Mouse (Mus musculus): ENCODE data around the gene Asic1.
A peak's percentile ranks its signal among the peaks of the same experiment; 100 is the strongest.
"Not testable (repeated sequence)": the region's sequence is repeated elsewhere in the genome, so short reads cannot be mapped to it uniquely, and the experiment has no call there.

Asic1 gene

DNA sequence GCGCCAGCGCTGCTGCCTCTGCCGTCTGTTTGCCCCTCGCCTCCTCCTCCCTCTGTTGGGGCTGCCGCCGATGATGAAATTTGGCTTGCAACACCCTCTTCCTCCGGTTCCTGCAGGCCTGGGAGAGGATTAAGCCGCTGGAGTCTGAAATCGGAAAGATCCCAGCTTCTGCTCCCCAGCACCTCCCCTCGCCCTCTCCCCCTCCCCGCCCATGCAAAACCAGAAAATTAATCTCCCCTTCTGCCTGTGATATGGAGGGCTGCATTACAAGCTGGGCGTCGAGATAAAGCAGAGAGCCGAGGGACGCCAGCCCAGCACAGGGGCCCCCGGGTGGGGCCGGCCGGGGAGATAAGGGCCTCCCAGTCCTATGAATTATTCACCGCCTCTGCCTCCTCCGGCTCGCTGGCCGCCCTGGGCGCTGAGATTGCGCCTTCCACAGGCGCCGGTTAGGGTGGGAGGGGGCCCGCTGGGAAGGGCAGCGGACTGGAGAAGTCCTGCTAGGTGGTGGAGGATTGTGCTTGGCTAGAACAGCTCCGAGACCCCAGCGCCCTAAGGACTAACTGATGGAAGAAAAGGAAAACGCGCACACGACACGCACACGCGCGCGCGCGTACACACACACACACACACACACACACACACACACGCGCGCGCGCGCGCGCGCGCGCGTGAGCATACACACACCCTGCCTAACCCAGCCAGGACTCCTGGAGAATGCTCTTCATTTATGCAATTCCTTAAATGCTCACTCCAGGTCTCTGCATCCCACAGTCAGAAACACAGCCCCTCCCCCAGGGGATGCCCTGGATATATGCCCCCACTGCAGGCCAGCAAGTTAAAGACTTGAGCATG, 5.3 kb upstream of the Asic1 start:
- DNase-seq: peak; percentile 17

DNA sequence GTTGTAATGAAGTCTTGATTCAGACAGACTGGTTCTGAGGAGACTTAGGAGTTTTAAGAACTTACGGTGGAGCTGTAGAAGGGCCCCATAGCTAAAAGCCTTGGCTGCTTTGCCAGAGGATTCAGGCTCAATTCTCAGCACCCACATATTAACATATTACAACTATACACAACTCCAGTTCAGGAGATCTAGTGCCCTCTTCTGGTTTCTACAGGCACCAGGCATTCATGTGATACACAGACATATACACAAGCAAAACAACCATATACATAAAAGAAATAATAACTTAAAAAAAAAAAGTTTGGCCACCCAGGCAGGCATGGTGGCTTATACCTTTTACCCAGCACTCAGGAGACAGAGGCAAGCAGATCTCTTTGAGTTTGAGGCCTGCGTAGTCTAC, 2.6 kb upstream of the Asic1 start:
- no peak for DNase-seq

DNA sequence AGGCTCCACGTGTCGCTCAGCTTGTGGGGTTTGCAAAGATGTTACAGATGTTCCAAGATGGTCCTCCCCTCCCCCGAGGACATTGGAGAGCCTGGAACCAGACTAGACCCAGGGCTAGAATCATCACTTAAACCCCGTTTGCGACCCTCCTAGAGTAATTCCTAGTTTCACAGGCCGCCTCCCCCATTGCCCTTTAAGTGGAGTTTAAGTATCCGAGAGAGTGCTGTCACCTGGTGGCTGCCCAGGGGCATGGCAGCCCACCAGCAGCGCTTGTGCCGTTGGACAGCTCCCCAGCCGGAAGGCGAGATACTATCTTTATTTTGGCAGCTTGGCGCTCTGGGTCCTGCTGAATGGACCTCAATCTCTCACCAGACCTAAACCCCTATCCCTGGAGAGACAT, 1.3 kb upstream of the Asic1 start:
- peak; percentile 58 for DNase-seq

DNA sequence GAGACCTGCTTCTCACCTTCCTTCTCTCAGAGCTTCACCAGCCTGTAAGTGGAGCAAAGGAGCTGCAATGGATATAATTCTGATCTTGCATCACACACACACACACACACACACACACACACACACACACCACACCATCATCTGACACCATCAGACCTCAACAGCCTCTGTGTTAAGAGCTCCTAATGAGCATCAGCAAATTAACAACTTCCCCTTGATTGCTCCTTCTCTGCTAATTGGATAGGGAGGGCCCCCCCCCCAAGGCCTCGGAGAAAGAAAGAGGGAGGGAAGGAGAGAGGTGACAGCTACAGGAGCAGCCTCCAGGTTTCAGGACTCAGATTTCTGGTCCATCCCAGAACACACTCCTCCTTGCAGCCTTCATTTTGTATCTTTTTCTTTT, 776 bp upstream of the Asic1 start:
- DNase-seq: no peak

DNA sequence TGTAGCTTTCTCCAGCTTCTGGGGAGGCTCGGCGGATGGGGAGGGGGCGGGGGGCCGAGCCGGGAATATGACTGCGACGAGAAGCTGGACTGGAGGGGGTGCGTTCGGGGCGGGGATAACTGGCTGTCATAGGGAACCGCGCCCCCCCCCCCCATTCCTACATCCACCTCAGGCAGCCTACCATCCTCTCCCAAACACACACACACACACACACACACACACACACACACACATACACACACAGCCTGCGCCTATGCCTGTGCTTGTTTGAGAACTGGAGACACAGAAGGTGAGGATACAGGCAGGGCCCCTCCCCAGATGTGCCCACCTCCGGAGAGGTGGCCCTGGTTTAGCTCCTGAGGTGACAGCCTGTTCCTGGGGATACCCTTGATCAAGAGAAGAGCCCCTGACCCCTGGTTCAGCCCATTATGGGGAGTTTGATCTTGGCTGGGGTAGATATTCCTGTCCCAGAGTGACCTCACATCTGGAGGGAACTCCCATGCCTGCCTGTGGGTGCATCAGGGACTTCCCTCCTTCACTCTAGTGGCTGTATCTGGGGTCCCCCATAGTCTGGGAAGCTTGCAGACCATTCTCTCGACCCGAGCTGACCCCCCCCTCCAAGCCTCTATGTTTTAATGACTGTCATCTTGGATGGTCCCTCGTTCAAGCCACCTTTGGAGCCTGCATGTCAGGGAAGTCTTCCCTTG, 949 bp downstream of the Asic1 start:
- no peak for DNase-seq

DNA sequence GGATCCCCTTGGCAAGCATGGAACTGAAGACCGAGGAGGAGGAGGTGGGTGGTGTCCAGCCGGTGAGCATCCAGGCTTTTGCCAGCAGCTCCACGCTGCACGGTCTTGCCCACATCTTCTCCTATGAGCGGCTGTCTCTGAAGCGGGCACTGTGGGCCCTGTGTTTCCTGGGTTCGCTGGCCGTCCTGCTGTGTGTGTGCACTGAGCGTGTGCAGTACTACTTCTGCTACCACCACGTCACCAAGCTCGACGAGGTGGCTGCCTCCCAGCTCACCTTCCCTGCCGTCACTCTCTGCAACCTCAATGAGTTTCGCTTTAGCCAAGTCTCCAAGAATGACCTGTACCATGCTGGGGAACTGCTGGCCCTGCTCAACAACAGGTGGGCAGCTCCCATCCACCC, 1.6 kb downstream of the Asic1 start:
- no peak for DNase-seq

DNA sequence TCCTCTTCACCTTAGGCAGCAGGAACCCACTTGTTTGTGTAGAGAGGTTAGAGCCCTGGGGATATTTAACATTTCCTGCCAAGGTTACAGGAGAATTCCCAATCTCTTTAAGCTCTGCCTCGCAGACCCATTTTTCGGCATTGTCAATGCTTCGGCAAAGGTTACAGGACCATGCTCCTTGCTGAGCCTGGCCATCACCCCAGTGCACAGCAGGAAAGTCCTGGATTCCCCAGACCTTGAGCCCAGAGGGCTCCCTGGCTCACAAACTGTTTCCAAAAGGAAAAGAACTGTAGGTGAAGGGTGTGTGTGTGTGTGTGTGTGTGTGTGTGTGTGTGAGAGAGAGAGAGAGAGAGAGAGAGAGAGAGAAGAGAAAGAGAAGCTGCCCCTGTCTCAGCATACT, 4.7 kb downstream of the Asic1 start:
- no peak for DNase-seq

DNA sequence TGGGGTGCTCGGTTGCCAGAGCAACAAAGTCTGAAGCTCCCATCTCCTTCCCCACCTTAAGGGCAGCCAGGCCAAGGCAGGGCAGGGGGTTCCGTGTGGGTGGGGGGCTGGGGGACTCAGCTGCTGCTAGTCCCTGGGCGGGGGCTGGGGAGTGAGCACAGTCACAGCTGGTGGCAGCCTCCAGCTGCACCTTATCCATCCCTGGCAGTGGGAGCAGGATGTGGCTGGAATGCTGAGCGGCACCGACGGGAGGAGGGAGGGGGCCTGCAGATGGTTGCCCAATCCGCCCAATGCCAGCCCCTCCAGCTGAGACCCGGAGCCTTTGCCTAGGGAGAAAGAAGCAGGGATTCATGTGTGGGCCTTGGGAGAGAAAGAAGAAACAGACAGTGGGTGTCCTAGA, 6.9 kb downstream of the Asic1 start:
- DNase-seq: no peak

DNA sequence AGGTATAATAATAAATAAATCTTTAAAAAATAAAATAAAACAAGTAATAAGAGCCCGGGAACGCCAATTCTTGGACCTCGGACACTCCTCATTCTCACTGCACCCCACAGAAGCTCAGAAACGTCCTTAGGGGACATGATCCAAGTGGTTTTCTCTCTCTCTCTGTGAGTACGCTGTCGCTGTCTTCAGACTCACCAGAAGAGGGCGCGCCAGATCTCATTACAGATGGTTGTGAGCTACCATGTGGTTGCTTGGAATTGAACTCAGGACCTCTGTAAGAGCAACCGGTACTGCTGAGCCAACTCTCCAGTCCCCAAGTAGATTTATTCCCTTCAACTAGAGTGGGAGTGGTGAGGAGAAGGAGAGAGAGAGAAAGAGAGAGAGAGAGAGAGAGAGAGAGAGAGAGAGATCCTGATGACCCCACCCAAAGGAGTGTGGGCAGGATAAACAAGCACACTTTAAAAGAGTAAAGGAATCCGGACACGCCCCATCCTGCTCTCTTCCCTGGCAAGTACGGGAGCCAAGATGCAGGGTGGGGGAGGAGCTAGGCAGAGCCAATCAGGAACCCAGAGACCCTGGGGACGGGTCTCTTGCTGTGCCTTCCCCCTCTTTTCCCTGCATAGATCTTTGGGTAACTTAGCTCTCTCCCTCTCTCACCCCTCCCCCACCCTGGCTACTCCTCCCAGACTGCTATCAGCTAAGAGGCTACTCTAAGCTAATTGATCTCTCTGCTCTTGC, 8.1 kb downstream of the Asic1 start:
- no peak for DNase-seq

DNA sequence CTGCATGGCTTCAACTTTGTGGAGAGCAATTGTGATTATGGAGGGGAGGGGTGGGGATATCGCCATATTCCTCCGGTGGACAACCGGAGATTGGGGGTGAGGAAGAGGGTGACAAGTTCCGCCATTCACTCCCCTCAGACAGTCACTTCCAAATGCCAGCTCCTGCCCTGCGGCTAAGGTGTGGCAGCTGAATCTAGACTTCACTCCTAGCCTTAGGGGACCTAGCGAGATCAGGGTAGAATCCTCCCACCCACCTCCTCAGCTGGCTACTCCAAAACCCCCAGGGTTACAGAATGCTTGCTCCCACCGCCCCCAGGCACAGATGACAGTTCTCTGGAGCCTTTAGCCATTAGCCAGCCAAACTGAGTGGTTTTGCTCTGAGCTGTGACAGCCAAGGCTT, 8.8 kb downstream of the Asic1 start:
- no peak for DNase-seq

DNA sequence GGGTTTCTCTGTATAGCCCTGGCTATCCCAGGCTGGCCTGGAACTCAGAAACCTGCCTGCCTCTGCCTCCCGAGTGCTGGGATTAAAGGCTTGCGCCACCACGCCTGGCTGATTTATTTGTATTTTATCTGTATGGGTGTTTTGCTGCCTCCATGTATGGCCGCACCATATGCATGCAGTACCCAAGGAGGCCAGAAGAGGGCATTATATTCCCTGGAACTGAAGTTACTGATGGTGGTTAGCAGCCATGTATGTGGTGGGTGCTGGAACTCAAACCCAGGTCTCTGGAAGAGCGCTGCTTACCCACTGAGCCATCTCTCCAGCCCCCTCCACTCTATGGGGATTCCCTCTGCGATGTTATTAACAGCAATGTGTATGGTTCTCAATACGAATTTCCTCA, 12.7 kb downstream of the Asic1 start:
- DNase-seq: no peak

DNA sequence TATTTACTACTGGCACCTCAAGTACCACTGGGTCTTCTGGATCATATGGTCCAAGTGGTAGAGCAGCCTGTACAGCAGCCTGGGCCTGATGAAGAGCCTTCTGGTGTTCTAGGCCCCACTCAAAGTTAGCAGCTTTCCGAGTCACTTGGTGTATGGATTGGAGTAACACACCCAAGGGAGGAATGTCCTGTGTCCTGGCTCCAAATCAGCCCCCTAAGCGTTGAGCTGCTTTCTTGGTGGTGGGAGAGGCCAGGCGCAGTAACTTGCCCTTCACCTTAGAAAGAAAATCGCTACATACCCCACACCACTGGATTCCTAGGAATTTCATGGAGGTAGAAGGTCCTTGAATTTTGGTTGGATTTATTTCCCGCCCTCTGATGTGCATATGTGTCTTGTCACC, 14.0 kb downstream of the Asic1 start:
- no peak for DNase-seq

DNA sequence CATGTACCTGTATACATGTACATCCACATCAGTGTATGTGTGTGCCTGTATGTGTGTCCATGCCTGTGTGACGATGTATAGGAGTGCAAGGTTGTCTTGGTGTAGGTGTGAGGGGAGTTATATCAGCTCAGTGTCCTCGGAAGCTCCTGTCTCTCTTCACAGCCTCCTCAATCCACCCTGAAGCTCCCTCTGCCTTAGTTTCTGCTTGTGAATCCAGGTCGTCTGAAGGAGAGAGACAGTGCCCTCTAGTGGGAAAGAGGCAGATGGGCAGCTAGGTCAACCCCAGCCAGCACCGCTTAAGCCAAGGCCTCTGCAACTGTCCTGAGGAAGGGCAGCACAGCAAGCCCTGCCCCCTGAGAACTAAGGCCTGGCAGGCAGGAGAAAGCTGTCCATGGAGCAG, 18.5 kb downstream of the Asic1 start:
- DNase-seq: peak; percentile 46

DNA sequence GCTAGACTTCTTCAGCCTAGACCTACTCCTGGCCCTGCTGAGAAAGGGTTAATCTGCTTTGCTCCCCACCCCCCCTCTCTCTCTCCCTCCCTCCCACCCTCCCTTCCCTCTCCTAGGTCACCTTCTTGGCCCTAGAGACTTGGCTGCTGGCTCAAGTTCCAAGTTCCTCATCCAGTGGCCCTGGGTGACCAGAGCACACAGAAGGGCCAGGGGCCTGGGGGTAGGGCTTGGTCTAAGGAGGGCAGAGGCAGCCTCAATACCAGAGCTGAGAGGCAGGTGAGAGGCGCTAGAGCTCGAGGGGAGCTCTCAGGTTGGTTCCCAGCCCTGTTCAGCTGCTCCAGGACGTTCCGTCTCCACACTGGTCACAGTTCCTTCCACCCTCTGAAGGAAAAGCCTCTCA, 20.8 kb downstream of the Asic1 start:
- DNase-seq: no peak

DNA sequence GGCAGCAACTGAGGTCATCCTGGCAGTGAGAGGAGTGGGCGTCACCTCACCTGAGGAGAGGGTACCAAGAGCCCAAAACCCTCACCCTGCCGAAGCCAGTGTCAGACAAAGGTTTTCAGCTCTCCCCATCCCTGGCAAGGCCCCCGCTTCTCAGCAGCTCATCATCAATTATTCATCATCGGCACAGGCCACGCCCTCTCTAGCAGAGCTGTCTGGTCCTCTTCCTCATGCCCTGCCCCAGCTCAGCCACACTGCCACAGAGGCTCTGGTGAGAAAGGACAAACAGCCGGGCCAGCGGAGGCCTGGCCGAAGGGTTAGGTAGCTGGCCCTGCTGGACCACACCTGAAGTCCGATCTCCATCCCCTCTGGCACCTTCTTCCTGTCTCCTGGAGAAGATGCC, 21.8 kb downstream of the Asic1 start:
- no peak for DNase-seq

DNA sequence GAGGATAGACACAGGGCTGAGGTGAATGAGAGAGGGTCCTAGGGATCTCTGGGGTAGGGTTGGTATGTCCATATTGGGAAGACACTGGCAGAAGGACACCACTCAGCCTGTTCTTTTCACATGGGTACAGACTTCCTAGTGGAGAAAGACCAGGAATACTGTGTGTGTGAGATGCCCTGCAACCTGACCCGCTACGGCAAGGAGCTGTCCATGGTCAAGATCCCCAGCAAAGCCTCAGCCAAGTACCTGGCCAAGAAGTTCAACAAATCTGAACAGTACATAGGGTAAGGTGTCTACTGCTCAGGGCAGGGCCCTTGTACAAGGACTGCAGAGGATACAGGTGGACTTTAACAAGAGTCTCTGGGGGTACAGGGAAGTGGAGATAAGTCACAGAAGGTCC, 27.1 kb downstream of the Asic1 start:
- no peak for DNase-seq

DNA sequence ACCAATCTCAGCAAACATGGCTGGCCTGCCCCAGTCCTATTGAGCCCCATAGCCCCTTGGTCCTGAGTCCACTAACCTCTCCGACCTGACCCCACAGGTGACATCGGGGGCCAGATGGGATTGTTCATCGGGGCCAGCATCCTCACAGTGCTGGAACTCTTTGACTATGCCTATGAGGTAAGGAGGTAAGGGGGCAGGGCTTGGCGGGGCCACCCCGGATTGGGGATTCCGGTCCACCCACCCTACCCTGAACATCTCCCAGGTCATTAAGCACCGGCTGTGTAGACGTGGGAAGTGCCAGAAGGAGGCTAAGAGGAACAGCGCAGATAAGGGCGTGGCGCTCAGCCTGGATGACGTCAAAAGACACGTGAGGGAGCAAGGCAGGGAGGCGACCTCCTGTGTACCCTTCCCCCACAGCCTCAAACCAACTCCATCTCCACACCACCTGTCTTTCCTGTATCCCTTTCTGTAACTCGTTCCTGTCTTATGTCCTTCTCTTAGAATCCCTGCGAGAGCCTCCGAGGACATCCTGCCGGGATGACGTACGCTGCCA, 28.4 kb downstream of the Asic1 start:
- no peak for DNase-seq

DNA sequence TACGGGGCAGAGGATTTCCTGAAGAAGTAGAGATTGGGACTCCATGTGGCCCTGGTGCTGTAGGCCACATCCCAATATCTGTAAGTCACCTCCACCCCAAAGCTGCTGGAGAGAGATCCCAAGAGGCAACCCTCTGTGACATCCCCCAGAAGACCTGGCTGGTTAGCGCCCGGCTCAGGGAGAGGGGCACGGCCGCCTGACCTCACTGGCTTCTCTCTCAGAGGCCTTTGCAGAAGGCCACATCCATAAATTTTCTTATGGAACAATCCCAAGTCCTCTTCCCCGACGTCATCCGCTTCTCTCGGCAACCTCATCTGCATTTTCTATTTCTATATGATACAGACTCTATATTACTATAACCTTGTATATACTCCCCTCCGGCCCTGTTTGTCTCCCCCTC, 29.5 kb downstream of the Asic1 start:
- no peak for DNase-seq

DNA sequence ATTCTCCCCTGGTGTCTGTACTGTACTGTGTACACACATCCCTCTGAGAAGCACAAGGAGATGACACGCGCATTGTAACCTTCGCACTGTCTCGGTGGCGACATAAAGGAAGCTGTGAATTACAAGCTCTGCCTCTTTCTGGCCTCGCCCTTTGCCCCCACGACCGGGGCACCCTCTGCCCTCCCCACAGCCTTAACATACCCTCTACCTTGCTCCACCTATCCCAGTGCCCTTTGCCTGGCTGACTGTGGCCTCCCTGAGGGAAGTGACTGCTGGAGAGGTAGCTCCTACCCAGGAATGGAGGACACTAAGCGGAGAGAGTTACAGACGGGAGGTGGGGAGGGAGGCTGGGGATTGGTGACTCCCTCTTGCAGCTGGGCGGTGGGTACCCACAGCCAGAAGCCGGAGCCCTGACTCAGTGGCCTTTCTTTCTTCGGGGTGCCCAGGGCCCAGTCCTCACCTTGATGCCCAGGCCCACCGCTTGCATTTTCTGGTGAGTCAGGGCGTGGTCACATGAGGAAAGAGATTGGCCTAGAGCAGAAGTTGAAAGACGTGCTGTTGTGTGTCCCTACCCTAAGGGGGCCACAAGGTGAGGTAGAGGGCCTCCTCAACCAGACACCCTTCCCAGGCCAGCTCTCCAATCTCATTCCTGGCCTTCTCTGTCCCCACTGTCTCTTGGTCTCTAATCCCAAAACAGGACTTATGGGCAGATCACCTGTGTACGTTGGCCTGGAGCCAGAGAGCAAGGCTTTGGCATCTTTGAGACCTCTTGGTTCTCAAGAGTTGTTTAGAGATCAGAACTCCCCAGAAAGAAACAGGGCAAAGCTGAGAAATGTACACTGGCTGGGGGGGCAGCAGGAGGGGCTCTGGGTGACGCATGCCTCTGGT, 30.3 kb downstream of the Asic1 start:
- peak; percentile 63 for DNase-seq

DNA sequence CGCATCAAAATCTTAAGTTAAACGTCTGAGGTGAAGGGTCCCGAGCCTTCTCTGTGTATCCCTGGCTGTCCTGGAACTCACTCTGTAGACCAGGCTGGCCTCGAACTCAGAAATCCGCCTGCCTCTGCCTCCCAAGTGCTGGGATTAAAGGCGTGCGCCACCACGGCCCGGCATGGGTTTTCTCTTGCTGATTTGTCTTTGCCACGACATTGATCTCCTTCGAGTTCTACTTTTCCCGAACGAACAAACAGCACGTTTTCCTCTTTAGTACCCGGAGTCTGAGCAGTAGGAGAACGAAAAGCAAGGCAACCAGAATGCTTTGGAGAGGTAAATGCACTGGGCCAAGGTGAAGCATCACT, 31.5 kb downstream of the Asic1 start:
- not testable (repeated sequence) for DNase-seq

DNA sequence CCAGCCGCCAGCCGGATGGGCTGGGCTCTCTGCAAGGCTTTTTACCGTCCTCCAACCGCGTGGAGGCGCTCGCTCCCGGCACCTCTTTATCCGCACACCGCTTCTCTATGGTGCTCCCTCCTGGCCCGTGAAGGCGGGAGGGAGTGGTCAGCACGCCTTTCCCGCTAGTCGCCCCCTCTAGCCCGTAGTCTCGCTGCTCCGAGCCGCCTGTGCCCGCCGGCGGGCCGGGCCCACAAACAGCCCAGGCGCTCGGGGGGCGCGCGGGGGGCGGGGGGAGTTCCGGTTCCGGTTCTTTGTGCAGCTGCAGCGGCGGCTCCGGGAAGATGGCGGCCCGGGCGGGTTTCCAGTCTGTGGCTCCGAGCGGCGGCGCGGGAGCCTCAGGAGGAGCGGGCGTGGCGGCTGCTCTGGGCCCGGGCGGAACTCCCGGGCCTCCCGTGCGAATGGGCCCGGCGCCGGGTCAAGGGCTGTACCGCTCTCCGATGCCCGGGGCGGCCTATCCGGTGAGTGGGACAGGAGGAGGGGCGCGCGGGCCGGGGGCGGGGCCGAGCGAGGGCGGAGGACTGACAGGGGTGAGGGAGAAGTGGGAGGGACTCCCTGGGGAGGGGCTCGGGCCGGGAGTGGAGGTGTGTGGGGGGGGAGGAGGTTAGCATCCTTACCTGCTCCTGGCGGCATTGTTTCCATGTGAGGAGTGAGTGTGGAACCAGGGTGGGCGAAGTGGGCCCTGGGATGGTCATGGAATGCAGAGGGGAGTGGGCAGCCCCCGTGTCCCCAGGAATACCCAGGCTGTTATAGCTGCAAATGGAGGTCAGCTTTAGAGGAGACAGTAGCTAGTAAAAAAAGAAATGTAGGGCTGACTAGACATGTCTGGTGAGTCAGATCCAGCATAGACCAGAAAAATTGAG, 32.1 kb downstream of the Asic1 start, which contains the start of gene Smarcd1:
Smarcd1 (plus strand) TSS at position 131 of the 902 bp plus-strand sequence.
- DNase-seq: peak; percentile 87
